Mouse (Mus musculus): ENCODE measurements around the gene Scyl1. TPM values are rescaled to one million over a fixed set of nuclear protein-coding genes. Genes with fewer than 3 reads are reported as not detected.
A peak's percentile ranks its signal among the peaks of the same experiment; 100 is the strongest.

Scyl1 gene
- polyA plus RNA-seq, 1 experiment from 2014 or later: 83.2 TPM

DNA sequence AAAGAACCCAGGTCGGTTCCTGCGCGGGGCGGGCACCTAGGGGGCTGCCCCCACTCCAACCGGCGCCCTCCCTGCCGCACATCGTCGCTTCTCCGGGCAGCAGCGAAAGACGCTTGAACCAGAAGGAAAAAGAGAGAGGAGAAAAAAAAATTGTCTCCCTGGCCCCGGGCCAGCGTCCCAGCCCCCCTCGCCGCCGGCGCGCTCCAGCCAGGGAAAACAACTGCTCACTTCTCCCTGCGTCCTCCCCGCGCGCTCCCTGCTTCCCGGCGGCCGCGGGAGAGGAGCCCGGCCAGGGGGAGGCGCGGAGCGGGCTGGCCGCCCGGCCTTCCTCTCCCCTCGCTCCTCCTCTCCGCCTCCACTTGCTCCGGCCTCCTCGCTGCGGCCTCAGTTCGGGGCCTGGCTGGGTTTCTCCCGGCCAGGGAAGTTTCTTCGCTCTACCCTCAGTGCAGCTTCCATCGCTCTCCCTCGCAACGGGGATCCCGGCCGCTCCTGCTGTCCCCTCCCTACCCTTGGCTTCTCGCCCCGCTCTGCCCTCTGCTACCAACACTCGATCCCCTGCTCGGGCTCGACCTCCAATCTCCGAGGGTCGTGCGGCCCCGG is 29.5 kb downstream of the Scyl1 start:
- H3K4me3 ChIP-seq (ENCODE audit: low read length): peak overlapping the region; percentile 84
- peak overlapping the region; percentile 85 for H3K9ac ChIP-seq (ENCODE audit: low read length)
- peak overlapping the region; percentile 95 for H3K4me2 ChIP-seq (ENCODE audit: low read depth, low read length)
- no peaks in the 10 kb centered on the region for H3K27me3 ChIP-seq (ENCODE audit: control insufficient read depth, insufficient read depth, low read depth, low read length)
- ATAC-seq (ENCODE audit: low read depth): peak; percentile 84
- H3K27ac ChIP-seq (ENCODE audit: low read length): peak overlapping the region; percentile 100
- H3K36me3 ChIP-seq (ENCODE audit: control insufficient read depth, insufficient read depth, low read length): 0 out of 2 replicates have a peak, but pooled peaks cover 2% of the 10 kb centered on the region
- H3K4me1 ChIP-seq (replicated peaks; ENCODE audit: control insufficient read depth, insufficient read depth, low read length): peaks cover 40% of the 10 kb centered on the region
- no peaks in the 10 kb centered on the region for H3K9me3 ChIP-seq (ENCODE audit: control insufficient read depth, low read length)
- WGBS: under 1% methylated on average over 50 of the region's 55 CpGs

DNA sequence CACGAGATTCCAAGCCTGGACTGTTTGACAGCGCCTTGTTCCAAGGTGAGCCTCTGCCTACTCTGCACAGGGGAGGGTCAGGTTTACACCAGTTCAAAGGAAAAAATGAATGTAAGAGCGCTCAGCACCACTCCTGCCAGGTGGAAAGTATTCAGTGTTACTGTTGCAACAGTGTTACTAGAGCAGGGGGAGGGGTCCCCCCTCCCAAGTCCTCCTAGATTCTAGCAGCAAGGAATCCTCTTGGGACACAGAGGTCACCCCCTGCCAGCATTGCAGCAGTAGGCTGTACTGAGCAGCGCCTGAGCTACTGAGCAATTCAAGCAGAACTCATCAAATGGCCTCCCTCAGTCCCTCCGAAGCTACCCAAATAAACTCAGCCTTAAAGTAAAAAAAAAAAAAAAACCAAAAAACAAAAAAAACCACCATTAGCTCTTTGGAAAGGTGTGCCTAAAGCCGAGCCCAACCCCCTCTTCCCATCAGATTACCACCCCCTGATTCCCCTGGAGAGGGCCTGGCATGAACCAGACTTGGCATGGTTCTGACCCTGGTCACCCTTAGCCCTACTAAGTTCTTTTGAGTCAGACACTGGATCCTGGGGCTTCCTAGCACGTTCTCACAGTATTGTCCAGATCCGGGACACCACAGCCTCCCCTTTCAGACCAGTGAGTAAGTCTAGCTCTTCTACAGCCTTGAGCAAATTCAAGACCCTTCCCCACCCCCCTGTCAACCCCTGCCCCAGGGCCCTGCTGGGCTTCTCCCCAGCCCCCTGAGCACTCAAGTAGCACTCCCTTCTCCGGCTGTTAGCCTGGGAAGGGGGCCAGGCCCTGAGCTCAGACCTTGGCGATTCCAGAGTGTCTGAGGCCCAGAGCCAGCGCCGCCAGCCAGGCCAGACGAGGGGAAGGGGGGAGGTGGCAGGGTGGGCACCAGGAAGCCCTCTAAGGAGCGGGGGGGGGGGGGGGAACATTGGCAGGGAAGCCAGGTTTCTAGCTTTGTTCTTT is 30.6 kb downstream of the Scyl1 start, which contains the start of gene Ltbp3:
Gene Ltbp3, plus strand, starts transcription at position 585 of the 998 bp plus-strand sequence.
- Histone ChIP-seq H3K9me3 (ENCODE audit: control insufficient read depth, low read length) (no peaks in the 10 kb centered on the region), H3K4me3 (ENCODE audit: low read length) (peak within 1 kb of the TSS; percentile 84), H3K27me3 (ENCODE audit: control insufficient read depth, insufficient read depth, low read depth, low read length) (no peaks in the 10 kb centered on the region), H3K27ac (ENCODE audit: low read length) (peak within 1 kb of the TSS; percentile 100), H3K4me1 (replicated peaks; ENCODE audit: control insufficient read depth, insufficient read depth, low read length) (peaks cover 34% of the 10 kb centered on the region), H3K9ac (ENCODE audit: low read length) (peak within 1 kb of the TSS; percentile 85), H3K4me2 (ENCODE audit: low read depth, low read length) (peak within 1 kb of the TSS; percentile 95), H3K36me3 (ENCODE audit: control insufficient read depth, insufficient read depth, low read length) (no peaks in the 10 kb centered on the region)
- WGBS: 17% methylated on average over 11 of the region's 14 CpGs
- ATAC-seq (ENCODE audit: low read depth): peak; percentile 84

DNA sequence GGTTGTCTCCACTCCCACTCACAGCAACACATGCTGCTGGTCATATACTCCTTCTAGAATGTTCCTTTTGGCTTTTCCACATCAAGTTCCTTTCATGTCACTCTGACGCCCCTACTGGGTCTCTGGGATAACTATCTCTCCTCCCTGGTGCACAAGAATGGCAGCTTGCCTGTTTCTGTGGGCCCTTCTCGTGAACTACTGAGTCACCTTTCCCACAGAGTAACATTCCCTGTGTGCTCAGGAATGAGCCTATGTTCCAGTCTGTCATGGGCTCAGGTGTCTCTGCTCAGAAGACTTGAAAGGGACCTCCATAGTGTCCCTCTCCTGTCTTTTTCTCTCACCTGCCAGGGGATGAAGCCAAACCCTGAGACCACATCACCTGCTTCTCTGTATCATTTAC is 31.8 kb downstream of the Scyl1 start:
- Histone ChIP-seq H3K4me1 (replicated peaks; ENCODE audit: control insufficient read depth, insufficient read depth, low read length) (peaks cover 31% of the 10 kb centered on the region), H3K27me3 (ENCODE audit: control insufficient read depth, insufficient read depth, low read depth, low read length) (no peaks in the 10 kb centered on the region; the same call in 1 of the 2 replicates), H3K4me2 (ENCODE audit: low read depth, low read length) (no peak overlapping the region), H3K9me3 (ENCODE audit: control insufficient read depth, low read length) (no peaks in the 10 kb centered on the region), H3K36me3 (ENCODE audit: control insufficient read depth, insufficient read depth, low read length) (no peaks in the 10 kb centered on the region), H3K4me3 (ENCODE audit: low read length) (no peak overlapping the region), H3K9ac (ENCODE audit: low read length) (no peak overlapping the region), H3K27ac (ENCODE audit: low read length) (peak overlapping the region; percentile 100)
- ATAC-seq (ENCODE audit: low read depth): no peak
- WGBS: 52% methylated on average over 2 of the region's 2 CpGs

DNA sequence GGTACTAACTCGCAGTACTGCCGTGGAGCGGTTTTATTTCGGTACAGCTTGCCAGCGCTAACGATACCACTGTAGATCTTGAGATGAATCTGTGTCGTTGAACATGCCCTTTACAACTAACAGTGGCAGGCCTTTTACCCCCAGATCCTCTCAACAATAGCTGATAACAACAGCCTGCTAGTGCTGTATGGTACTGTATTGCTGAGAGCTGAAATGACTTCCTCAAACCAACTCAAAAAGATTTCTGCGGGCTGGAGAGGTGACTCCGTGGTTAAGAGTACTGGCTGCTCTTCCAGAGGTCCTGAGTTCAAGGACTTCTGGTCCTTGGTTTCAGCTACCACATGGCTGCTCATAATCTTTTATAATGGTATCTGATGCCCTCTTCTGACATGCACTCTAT is 36.9 kb downstream of the Scyl1 start:
- Histone ChIP-seq H3K36me3 (ENCODE audit: control insufficient read depth, insufficient read depth, low read length) (no peaks in the 10 kb centered on the region), H3K4me2 (ENCODE audit: low read depth, low read length) (no peak overlapping the region), H3K27ac (ENCODE audit: low read length) (no peak overlapping the region), H3K9ac (ENCODE audit: low read length) (no peak overlapping the region), H3K4me1 (replicated peaks; ENCODE audit: control insufficient read depth, insufficient read depth, low read length) (peaks cover 15% of the 10 kb centered on the region), H3K27me3 (ENCODE audit: control insufficient read depth, insufficient read depth, low read depth, low read length) (no peaks in the 10 kb centered on the region; the same call in 1 of the 2 replicates), H3K9me3 (ENCODE audit: control insufficient read depth, low read length) (no peaks in the 10 kb centered on the region), H3K4me3 (ENCODE audit: low read length) (no peak overlapping the region)
- 80% methylated on average over 9 of the region's 9 CpGs for WGBS
- no peak for ATAC-seq (ENCODE audit: low read depth)

DNA sequence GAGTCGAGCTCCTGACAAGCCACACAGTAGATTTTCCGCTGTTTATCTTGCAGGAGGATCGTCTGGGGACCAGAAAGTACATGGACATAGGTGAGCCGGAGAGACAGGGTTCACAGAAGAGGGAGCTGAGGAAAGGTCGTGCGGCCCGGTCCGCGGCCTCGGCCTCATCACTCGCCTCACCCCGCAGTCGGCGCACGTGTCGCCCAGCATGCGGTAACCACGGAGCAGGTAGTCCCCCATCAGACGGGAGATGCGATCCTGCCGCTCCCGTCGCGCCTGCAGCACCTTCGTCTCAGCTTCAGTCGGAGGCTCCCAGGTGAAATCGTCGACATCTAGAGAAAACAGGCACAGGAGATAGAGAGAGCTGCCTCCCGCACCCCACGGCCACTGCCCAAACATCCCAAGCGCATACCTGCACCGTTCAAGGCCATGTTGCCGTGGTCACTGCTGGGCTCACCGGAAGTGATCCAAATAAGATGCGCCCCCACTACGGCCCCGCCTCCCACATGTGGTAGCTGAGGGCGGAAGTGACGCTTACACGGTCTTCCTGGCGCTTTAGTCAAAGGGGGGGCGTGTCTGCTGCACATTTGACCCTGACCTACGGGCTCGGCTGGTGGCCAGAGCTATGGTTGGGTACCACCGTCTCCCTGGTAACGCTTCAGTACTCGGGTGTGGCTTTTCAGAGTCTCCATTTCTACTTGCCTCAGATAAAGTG is 39.8 kb downstream of the Scyl1 start:
- Histone ChIP-seq H3K27me3 (ENCODE audit: control insufficient read depth, insufficient read depth, low read depth, low read length) (no peaks in the 10 kb centered on the region; the same call in 1 of the 2 replicates), H3K36me3 (ENCODE audit: control insufficient read depth, insufficient read depth, low read length) (no peaks in the 10 kb centered on the region), H3K27ac (ENCODE audit: low read length) (peak overlapping the region; percentile 38; the same call in 1 of the 2 replicates), H3K4me3 (ENCODE audit: low read length) (peak overlapping the region; percentile 78), H3K4me2 (ENCODE audit: low read depth, low read length) (peak overlapping the region; percentile 90), H3K4me1 (replicated peaks; ENCODE audit: control insufficient read depth, insufficient read depth, low read length) (peaks cover 35% of the 10 kb centered on the region), H3K9ac (ENCODE audit: low read length) (peak overlapping the region; percentile 82), H3K9me3 (ENCODE audit: control insufficient read depth, low read length) (no peaks in the 10 kb centered on the region)
- ATAC-seq (ENCODE audit: low read depth): peak; percentile 84
- under 1% methylated on average over 47 of the region's 47 CpGs for WGBS

DNA sequence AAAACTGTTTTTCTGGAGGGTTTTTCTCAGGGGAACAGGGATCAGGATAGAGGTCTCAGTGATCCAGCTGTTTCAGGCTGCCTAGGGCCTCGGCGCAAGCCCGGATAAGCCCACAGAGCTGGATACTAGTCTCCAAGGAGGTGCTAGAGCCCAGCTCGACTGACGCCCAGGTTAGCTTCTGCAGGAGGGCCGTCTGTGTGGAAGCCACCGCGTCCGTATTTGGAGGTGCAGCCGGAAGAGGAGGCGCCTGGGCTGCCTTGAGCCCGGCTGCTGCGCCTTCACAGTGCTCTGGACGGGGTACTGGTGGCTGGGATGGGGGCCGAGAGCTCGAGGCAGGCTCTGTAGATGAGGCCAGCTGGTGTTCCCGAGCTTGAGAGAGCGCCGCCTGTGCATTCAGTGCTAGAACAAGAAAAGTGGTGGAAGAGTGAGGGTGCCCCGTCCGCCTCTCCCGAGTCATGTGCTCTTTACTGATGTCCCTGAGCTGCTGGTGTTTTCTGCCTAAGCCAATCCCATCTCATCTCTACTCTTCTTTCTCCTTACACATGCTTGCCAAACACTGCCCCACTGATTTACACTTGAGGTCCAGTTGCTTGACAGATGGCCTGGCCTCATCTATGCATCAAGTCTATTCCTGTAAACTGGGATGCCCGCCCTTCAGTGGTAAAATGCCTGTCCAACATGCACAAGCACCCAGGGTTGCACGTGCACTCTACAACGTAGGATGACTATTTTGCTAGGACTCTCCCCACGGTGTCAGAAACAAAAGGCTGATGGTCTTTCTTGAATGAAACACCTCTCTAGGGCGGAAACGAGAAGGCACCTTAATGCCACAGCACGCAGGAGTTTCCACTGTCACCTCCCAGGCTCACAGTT is 40.7 kb downstream of the Scyl1 start:
- peak overlapping the region; percentile 82 for H3K9ac ChIP-seq (ENCODE audit: low read length)
- H3K9me3 ChIP-seq (ENCODE audit: control insufficient read depth, low read length): no peaks in the 10 kb centered on the region
- peak overlapping the region; percentile 90 for H3K4me2 ChIP-seq (ENCODE audit: low read depth, low read length)
- 72% methylated on average over 29 of the region's 29 CpGs for WGBS
- no peaks in the 10 kb centered on the region; the same call in 1 of the 2 replicates for H3K27me3 ChIP-seq (ENCODE audit: control insufficient read depth, insufficient read depth, low read depth, low read length)
- H3K27ac ChIP-seq (ENCODE audit: low read length): no peak overlapping the region
- H3K36me3 ChIP-seq (ENCODE audit: control insufficient read depth, insufficient read depth, low read length): no peaks in the 10 kb centered on the region
- ATAC-seq (ENCODE audit: low read depth): no peak
- H3K4me3 ChIP-seq (ENCODE audit: low read length): peak overlapping the region; percentile 78
- peaks cover 40% of the 10 kb centered on the region for H3K4me1 ChIP-seq (replicated peaks; ENCODE audit: control insufficient read depth, insufficient read depth, low read length)

DNA sequence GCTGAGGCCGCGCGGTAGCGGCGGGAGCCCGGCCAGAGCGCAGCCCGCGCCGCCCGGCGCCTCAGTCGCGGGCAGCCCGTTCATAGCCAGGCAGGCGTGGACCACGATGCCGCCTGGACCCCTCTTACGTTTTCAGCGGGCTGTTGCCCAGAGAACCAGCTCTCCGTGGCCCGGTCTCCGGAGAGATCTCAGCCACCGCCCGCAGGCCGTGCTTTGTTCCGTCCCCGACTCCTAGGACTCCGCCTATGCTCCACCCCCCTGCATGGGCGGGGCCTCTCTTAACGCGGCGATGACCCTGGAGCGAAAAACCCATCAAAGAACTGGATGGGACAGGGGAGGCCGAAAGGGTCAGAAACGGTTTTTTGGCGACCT is 41.8 kb downstream of the Scyl1 start, which contains the start of gene Fam89b:
Gene Fam89b, minus strand, starts transcription at position 210 of the 372 bp plus-strand sequence.
- Histone ChIP-seq H3K9ac (ENCODE audit: low read length) (peak within 1 kb of the TSS; percentile 96), H3K9me3 (ENCODE audit: control insufficient read depth, low read length) (no peaks in the 10 kb centered on the region), H3K27ac (ENCODE audit: low read length) (peak within 1 kb of the TSS; percentile 90), H3K27me3 (ENCODE audit: control insufficient read depth, insufficient read depth, low read depth, low read length) (no peaks in the 10 kb centered on the region), H3K4me1 (replicated peaks; ENCODE audit: control insufficient read depth, insufficient read depth, low read length) (peaks cover 51% of the 10 kb centered on the region), H3K36me3 (ENCODE audit: control insufficient read depth, insufficient read depth, low read length) (no peaks in the 10 kb centered on the region), H3K4me3 (ENCODE audit: low read length) (peak within 1 kb of the TSS; percentile 87), H3K4me2 (ENCODE audit: low read depth, low read length) (peak within 1 kb of the TSS; percentile 94)
- WGBS: under 1% methylated on average over 31 of the region's 37 CpGs
- ATAC-seq (ENCODE audit: low read depth): peak; percentile 82
